Mouse (Mus musculus): Measurements from ENCODE around the gene Pde4d. TPM values are rescaled to one million over a fixed set of nuclear protein-coding genes. Genes with fewer than 3 reads are reported as not detected.
A peak's percentile ranks its signal among the peaks of the same experiment; 100 is the strongest.

Pde4d gene
- polyA plus RNA-seq, 1 experiment: 56.2 TPM

DNA sequence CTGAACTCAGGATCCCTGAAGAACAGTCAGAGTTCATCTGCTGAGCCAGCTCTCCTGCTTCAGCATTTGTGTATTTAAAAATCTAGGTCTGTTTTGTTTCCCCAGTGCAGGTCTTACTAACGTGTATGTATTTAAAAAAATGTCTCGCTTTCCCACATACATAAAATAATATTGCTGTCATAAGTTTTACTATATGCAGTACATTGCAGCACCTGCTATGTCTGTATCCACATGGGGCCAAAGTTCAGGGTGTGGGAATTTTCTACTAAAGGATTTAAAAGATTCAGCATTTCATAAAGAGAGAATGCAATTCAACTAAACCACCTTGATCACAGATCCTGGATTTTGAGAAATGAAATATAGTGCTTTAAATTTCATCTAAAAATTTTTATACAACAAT lies 646.9 kb downstream of the Pde4d start:
- Histone ChIP-seq H3K4me1 (ENCODE audit: control insufficient read depth, insufficient read depth, insufficient read length, low read length) (no peaks in the 10 kb centered on the region), H3K27ac (replicated peaks; ENCODE audit: low read depth, low read length) (no peak overlapping the region), H3K4me3 (ENCODE audit: insufficient read depth, low read depth, low read length) (no peak overlapping the region)

DNA sequence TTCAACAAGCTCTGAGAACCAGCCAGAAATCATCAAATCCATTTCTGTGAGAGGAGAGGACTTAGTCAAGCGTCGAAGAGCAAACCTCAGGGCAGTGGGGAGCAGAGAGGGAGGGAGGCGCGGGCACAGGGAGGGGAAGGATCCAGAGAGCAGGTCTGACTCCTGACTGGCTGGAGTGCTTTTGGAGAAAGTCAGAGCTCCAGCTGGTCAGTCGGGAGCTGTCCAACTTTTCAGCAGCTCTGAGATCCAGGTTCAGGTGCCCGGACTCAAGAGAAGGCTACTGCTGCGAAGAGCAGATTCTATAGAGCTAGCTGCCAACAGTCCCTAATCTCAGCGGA lies 666.2 kb downstream of the Pde4d start:
- H3K4me3 ChIP-seq (ENCODE audit: insufficient read depth, low read depth, low read length): no peak overlapping the region
- no peak overlapping the region for H3K27ac ChIP-seq (replicated peaks; ENCODE audit: low read depth, low read length)
- H3K4me1 ChIP-seq (ENCODE audit: control insufficient read depth, insufficient read depth, insufficient read length, low read length): peaks cover 4% of the 10 kb centered on the region; the same call in 1 of the 2 replicates

DNA sequence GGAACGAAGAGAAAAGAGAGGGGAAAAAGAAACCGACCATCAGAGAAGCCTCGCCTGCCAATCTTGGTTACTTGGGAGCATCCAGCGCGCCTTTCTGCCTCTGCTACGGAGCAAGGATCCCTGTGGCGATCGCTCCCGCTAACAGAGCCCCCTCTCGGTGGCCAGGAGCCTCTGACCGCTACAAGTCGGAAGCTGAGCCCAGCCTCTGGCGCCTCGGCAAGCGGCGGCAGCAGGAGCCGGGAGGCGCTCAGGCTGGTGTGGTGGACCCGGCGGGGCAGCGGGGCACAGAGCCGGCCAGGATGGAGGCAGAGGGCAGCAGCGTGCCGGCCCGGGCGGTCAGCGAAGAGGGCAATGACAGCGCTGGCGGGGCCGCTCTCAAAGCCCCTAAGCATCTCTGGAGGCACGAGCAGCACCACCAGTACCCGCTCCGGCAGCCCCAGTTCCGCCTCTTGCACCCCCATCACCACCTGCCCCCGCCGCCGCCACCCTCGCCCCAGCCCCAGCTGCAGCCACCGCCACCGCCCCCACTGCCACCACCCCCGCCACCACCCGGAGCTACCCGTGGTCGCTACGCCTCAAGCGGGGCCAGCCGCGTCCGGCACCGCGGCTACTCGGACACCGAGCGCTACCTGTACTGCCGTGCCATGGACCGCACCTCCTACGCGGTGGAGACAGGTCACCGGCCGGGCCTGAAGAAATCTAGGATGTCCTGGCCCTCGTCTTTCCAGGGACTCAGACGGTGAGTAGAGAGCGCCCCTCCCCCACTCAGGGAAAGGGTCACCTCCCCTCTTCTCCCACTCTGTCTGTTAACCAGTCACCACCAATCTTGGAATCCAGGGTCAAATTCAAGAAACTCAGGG lies 666.8 kb downstream of the Pde4d start:
- H3K27ac ChIP-seq (replicated peaks; ENCODE audit: low read depth, low read length): no peak overlapping the region
- H3K4me3 ChIP-seq (ENCODE audit: insufficient read depth, low read depth, low read length): peak overlapping the region; percentile 18; the same call in 1 of the 2 replicates
- H3K4me1 ChIP-seq (ENCODE audit: control insufficient read depth, insufficient read depth, insufficient read length, low read length): peaks cover 4% of the 10 kb centered on the region; the same call in 1 of the 2 replicates

DNA sequence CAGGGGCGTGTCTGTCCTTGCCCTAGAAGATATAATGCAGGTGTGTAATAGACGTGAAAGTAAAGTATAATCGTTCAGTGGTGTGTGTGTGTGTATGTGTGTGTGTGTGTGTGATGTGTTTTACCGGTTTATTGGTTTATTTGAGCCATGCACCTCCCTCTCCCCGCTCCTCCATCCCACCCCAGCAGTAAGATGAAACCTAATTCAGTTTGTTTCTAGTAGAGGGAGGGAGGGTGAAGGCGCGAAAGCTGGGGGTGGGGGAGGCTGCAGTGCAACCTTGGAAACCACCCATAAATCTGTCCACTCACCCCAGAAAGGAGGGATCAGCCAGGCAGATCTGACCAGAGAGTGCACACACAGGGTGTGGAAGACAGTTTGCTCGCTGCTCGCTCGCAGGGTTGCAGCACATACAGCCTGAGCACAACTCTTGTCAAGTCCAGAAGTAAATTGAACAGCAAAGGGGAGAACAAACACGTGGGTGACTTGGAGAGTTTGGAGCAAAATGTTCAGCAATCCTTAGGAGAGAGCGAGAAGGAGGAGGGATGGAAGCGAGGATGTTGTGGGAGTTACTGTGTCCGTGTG lies 667.6 kb downstream of the Pde4d start:
- no peak overlapping the region for H3K4me3 ChIP-seq (ENCODE audit: insufficient read depth, low read depth, low read length)
- H3K27ac ChIP-seq (replicated peaks; ENCODE audit: low read depth, low read length): no peak overlapping the region
- H3K4me1 ChIP-seq (ENCODE audit: control insufficient read depth, insufficient read depth, insufficient read length, low read length): peaks cover 4% of the 10 kb centered on the region; the same call in 1 of the 2 replicates

DNA sequence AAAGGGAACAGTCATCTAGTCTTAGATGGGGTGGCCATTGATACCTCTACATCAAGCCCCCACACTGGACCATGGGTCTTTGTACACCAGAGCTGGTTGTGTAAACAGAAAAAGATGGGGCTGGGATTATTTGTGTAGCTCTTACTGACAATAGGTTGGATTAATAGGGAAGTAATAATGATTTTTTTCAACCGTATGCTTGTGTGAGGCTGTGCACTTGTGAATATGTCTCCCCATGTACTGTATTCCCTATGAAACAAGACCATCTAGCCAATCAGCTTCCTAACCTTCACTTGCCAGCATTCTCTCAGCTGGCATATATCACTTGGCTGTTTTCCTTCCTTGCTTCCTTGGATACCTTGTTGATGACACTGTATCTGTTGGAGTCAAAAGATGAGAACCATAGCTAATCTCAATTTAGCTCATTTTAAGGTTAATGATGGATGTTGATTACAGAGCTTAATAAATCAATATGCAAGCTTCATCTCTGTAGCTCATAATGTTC lies 668.6 kb downstream of the Pde4d start:
- Histone ChIP-seq H3K4me1 (ENCODE audit: control insufficient read depth, insufficient read depth, insufficient read length, low read length) (peaks cover 4% of the 10 kb centered on the region; the same call in 1 of the 2 replicates), H3K27ac (replicated peaks; ENCODE audit: low read depth, low read length) (no peak overlapping the region), H3K4me3 (ENCODE audit: insufficient read depth, low read depth, low read length) (no peak overlapping the region)

DNA sequence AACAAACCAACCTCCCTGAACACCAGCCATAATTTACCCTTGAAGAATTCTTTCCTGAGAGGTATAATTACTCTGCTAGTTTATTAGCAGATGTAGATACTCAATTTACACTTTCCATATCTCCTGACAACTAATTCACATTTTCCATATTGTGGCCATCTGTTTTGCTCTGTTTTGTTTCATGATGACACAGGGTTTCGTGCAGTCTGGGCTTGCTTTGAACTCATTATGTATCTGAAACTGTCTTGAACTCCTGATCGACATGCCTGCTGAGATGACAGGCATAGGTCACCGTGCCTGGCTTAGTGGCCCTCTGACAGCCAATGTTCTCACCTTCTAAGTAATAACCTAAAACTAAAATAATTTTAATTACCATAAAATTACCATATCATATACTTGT lies 672.1 kb downstream of the Pde4d start:
- Histone ChIP-seq H3K4me1 (ENCODE audit: control insufficient read depth, insufficient read depth, insufficient read length, low read length) (no peaks in the 10 kb centered on the region), H3K27ac (replicated peaks; ENCODE audit: low read depth, low read length) (no peak overlapping the region), H3K4me3 (ENCODE audit: insufficient read depth, low read depth, low read length) (no peak overlapping the region)

DNA sequence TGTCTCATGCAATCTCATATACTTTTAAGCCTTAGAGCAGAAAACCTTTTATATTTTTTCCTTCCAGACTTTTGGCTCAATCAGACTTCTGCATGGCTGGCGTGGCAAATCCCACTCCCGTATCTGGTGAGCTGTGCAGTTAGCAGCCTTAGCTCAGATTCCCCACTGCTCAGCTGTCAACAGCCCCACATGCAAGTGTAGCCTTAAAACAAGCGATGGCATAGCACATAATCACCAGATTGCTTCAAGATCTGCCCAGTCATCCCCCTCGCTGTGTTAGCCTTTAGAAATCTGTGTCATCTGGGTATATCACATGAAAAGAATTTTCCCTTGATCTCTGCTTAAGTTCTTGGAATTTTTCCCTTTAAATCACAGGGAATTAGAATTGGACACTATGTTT lies 686.7 kb downstream of the Pde4d start:
- no peaks in the 10 kb centered on the region for H3K4me1 ChIP-seq (ENCODE audit: control insufficient read depth, insufficient read depth, insufficient read length, low read length)
- H3K4me3 ChIP-seq (ENCODE audit: insufficient read depth, low read depth, low read length): no peak overlapping the region
- H3K27ac ChIP-seq (replicated peaks; ENCODE audit: low read depth, low read length): no peak overlapping the region

DNA sequence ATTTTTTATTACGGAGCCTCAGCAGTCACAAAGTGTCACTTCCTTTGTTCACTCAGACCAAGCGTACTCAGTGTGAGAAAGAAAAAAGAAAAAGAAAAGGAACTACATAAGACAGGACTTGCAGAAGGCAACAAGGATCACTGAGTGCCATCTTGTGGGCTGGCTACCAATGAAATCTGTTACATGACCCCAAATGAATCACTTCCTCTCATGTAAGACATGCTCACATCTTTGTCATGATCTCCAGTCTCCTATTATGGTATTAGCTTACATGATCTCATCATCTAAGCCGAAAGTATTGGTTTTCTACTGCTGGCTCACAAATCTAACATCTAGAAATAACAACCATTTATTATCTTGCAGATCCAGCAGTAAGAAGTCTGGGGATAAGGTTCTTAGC lies 709.0 kb downstream of the Pde4d start:
- Histone ChIP-seq H3K4me3 (ENCODE audit: insufficient read depth, low read depth, low read length) (no peak overlapping the region), H3K4me1 (ENCODE audit: control insufficient read depth, insufficient read depth, insufficient read length, low read length) (no peaks in the 10 kb centered on the region), H3K27ac (replicated peaks; ENCODE audit: low read depth, low read length) (no peak overlapping the region)

DNA sequence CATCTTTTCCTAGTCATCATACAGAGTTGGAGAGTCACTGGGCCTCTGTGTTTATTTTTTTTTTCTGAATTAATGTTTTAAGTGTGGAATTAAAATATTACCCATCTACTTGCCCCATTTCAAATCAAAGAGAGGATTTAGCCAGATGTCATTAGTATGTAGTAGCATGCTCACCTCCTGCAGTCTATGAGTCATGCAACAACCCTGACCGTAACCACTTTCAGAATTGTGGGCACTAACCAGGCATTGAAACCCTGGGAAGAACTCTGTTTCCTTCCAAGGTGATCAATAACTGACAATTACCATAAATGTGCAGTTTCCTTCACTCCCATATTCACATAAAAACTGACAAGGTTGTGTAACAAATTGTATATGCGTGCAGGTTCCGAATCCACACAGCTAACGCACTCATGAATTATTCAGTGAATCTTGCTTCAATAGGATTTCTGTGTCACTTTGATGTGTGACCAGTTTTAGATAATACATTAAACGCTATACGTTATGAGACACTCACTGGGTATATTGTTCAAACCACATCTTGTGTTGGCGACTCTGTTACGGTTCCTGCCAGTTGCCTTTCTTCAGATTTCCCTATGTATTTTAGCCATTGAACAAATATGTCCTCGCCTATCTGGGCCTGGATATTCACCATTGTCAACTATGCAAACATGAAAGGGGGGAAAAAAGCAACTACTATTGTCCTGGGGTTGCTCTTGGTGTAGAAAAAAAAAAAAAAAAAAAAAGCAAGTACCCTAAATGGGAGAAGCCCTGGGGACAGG lies 719.0 kb downstream of the Pde4d start:
- Histone ChIP-seq H3K27ac (replicated peaks; ENCODE audit: low read depth, low read length) (no peak overlapping the region), H3K4me3 (ENCODE audit: insufficient read depth, low read depth, low read length) (no peak overlapping the region)

DNA sequence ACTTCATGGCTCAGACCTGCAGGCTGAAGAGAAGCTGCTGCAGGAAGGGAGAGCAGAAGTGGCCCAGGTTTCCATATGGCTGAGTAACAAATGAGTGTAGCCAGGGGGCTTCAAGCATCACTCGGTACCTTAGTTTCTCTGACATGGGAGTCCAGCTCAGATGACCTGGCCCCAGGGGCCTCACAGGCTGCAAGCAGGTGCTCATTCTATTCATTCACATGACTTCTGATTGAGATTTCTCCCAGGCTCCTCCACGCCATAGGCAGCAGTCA lies 719.5 kb downstream of the Pde4d start:
- H3K4me3 ChIP-seq (ENCODE audit: insufficient read depth, low read depth, low read length): no peak overlapping the region
- no peaks in the 10 kb centered on the region for H3K4me1 ChIP-seq (ENCODE audit: control insufficient read depth, insufficient read depth, insufficient read length, low read length)
- H3K27ac ChIP-seq (replicated peaks; ENCODE audit: low read depth, low read length): no peak overlapping the region

More for the DNA sequence above, 719.0 kb downstream of the Pde4d start:
- no peaks in the 10 kb centered on the region for H3K4me1 ChIP-seq (ENCODE audit: control insufficient read depth, insufficient read depth, insufficient read length, low read length)

DNA sequence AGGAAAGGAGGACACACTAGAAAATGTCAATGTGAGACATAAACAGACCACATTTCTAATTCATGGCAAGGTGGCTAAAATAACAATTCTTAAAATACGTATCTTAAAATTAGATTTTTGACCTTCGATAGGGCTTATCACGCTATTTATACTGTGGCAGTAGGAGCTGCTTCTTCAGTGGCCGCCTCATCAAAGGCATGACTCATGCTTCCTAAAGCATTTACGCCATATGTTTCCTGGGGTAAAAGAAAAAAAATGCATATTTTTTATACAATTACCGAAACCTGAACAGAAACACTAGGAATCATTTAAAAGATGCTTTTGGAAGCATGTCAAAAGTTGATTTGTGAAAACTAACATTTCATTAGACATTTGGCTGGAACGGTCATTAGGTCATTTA lies 721.9 kb downstream of the Pde4d start:
- Histone ChIP-seq H3K27ac (replicated peaks; ENCODE audit: low read depth, low read length) (no peak overlapping the region), H3K4me3 (ENCODE audit: insufficient read depth, low read depth, low read length) (no peak overlapping the region), H3K4me1 (ENCODE audit: control insufficient read depth, insufficient read depth, insufficient read length, low read length) (no peaks in the 10 kb centered on the region)

DNA sequence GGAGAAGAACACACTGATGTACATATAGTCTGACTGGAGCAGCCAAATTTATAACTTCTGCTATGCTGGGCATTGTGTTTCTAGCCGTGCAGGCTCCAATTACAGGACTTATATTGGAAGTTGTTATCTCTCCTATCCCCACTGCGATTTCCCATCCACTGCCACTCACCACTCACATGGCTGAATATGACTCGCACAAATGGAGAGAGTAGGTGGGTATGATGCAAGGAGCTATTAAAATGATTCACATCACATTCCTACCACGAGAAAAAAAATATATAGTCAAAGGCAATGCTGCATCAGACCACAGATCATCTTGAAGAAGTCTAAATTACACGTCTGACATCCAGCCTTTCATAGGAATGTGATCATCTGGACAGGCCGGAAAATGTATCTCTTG lies 725.5 kb downstream of the Pde4d start:
- Histone ChIP-seq H3K27ac (replicated peaks; ENCODE audit: low read depth, low read length) (no peak overlapping the region), H3K4me1 (ENCODE audit: control insufficient read depth, insufficient read depth, insufficient read length, low read length) (no peaks in the 10 kb centered on the region)

DNA sequence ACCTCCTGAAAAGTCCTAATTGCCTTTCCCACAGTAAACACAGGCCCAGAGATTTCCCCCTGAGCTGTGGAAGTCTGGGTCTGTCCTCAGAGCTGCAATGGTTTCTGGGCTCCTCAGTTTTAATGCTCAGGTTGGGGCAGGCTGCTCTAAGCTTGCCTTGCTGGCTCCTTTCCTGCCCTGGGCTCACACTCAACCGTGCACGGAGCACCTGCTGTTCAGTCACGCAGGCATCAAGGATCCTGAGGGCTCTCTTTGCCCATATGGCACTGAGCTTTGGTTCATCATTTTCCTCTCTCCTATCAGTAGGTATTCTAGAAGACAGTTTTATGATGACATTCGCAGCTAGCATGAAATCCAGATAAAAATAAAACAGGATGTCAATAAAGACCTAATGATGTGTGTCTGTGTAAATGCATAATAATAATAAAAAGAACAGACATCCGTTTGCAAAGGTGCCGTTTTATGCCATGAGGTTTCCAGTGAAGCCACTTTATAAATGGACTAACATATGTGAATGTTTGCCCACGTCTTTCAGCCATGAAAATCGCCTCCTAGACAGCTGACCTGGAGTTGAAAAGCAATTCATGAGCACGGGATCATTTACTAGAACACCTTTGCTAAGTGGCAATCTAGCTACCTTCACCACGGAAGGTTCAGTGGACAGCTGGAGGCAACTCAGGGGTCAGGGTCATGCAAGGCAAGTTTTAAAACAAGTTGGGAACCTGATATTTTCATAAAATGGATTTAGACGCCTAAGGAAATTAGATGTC lies 726.3 kb downstream of the Pde4d start:
- no peak overlapping the region for H3K27ac ChIP-seq (replicated peaks; ENCODE audit: low read depth, low read length)
- H3K4me1 ChIP-seq (ENCODE audit: control insufficient read depth, insufficient read depth, insufficient read length, low read length): no peaks in the 10 kb centered on the region
- H3K4me3 ChIP-seq (ENCODE audit: insufficient read depth, low read depth, low read length): no peak overlapping the region

More for the DNA sequence above, 725.5 kb downstream of the Pde4d start:
- H3K4me3 ChIP-seq (ENCODE audit: insufficient read depth, low read depth, low read length): no peak overlapping the region

DNA sequence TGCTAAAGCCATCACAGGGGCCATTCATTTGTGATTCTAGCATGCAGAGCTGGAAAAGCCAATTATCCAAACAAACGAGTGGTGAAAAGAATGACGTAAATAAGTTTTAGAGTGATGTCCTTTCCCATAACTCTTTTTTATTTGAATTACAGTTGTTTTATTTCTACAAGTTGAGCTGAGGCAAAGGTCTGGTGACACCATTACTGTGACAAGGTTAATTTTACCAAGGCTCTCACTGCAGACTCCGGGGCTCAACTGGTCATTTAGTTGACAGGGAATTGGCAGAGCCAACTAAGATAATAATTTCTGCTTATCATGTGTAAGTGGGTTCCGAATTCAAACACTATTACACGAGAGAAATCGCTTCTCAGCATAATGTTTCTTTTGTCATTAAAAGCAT lies 731.6 kb downstream of the Pde4d start:
- no peak overlapping the region for H3K27ac ChIP-seq (replicated peaks; ENCODE audit: low read depth, low read length)
- H3K4me3 ChIP-seq (ENCODE audit: insufficient read depth, low read depth, low read length): no peak overlapping the region
- H3K4me1 ChIP-seq (ENCODE audit: control insufficient read depth, insufficient read depth, insufficient read length, low read length): no peaks in the 10 kb centered on the region

DNA sequence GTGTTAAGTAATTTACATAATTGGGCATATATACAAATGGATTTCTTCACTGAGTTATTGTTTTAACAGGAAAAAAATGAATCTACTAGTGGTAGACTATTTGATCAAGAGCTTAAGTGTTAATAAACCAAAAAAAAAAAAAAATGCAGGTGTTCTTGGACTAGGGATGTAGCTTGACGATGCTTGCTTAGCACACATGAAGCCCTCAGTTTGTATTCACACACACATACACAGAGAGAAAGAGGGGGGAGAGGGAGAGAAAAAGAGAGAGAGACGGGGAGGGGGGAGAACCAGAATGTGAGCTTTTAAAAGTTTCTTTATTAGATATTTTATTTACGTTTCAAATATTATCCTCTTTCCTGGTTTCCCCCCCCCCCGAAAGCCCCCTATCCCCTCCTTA lies 740.9 kb downstream of the Pde4d start:
- H3K4me1 ChIP-seq (ENCODE audit: control insufficient read depth, insufficient read depth, insufficient read length, low read length): no peaks in the 10 kb centered on the region
- H3K27ac ChIP-seq (replicated peaks; ENCODE audit: low read depth, low read length): no peak overlapping the region

More for the DNA sequence above, 740.9 kb downstream of the Pde4d start:
- H3K4me3 ChIP-seq (ENCODE audit: insufficient read depth, low read depth, low read length): no peak overlapping the region

Data from brown adipose tissue, adult 24 weeks (tissue).